Comparison of ENCODE assay signal across 11 mouse cellular contexts in the genomic region with DNA sequence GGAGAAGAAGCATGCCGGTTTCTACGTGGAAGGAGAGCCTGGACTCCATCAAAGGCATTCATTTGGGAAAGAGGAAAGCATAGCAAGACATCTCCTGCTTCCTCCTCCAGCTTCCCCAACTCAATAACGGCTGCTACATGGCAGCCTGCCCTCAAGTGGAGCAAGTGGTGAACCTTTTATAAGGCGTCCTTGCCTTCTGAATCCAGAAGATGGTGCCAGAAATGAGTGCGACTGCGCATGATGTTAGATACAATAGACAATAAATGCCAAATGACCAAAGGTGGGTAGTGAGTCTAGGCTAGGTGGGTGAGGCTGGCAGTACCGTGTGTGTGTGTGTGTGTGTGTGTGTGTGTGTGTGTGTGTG.
DNase-seq lines count a peak whose midpoint lies in the region; ATAC-seq and TF ChIP-seq lines count a peak whose summit lies in the region.
"Had no signal": no experiment of that assay in that cellular context is flagged by ENCODE, and none has a peak within 500 bp of the region (broad histone marks: within the 10 kb centered on the region; RNA-seq: fewer than 3 reads in every experiment).

No protein-coding gene starts in this region.

- H3K27me3 ChIP-seq in forebrain, embryonic 14.5 days (replicated peaks; ENCODE audit: control insufficient read depth, insufficient read depth, low read length), result no peaks in the 10 kb centered on the region
- no peaks in the 10 kb centered on the region for H3K27me3 ChIP-seq in forebrain, embryonic 11.5 days (ENCODE audit: control insufficient read depth, insufficient read depth, low read length)
- H3K27me3 ChIP-seq in lung, embryonic 14.5 days (ENCODE audit: insufficient read depth, low read length), result no peaks in the 10 kb centered on the region
- H3K27me3 ChIP-seq in neural tube, embryonic 15.5 days (replicated peaks), result no peaks in the 10 kb centered on the region

- H3K4me3 ChIP-seq in forebrain, embryonic 14.5 days (ENCODE audit: low read depth, low read length), result no peak overlapping the region
- H3K4me3 ChIP-seq in forebrain, embryonic 11.5 days (ENCODE audit: low read depth, low read length), result no peak overlapping the region
- H3K4me3 ChIP-seq in lung, embryonic 14.5 days (ENCODE audit: low read depth, low read length), result no peak overlapping the region
- no peak overlapping the region for H3K4me3 ChIP-seq in neural tube, embryonic 15.5 days (replicated peaks)
- H3K4me3 ChIP-seq: myocyte had no signal

- TF ChIP-seq CTCF in lung, embryonic 14.5 days (IDR thresholded peaks at IDR 0.05; ENCODE audit: low read depth), result peak; percentile 41

- no peak overlapping the region for H3K27ac ChIP-seq in forebrain, embryonic 14.5 days (ENCODE audit: low read depth, low read length)
- H3K27ac ChIP-seq in forebrain, embryonic 11.5 days (ENCODE audit: low read depth, low read length), result no peak overlapping the region
- no peak overlapping the region for H3K27ac ChIP-seq in lung, embryonic 14.5 days (ENCODE audit: low read depth)
- no peak overlapping the region for H3K27ac ChIP-seq in neural tube, embryonic 15.5 days (replicated peaks)

- no peak overlapping the region for H3K4me2 ChIP-seq in forebrain, embryonic 14.5 days (ENCODE audit: low read length)
- no peak overlapping the region for H3K4me2 ChIP-seq in forebrain, embryonic 11.5 days (ENCODE audit: low read depth, low read length, severe bottlenecking)
- H3K4me2 ChIP-seq in lung, embryonic 14.5 days, result no peak overlapping the region
- no peak overlapping the region for H3K4me2 ChIP-seq in neural tube, embryonic 15.5 days

- peak; percentile 62 for DNase-seq in forebrain, embryonic 14.5 days (ENCODE audit: low spot score)
- no peak for DNase-seq in forebrain, embryonic 11.5 days (ENCODE audit: low spot score)
- DNase-seq in lung, embryonic 14.5 days, result peak; percentile 61
- DNase-seq in lung, postnatal 36 days, result no peak
- peak; percentile 55 for DNase-seq in brain, adult 2 months (ENCODE audit: low read depth, low spot score)
- DNase-seq in ovary, postnatal 10 days (ENCODE audit: low spot score), result no peak
- DNase-seq: cerebellum, adult 11-12 months; lung, adult 18-20 months had no signal

- no peaks in the 10 kb centered on the region for H3K9me3 ChIP-seq in forebrain, embryonic 14.5 days (replicated peaks; ENCODE audit: control insufficient read depth, low read length)
- no peaks in the 10 kb centered on the region for H3K9me3 ChIP-seq in forebrain, embryonic 11.5 days (ENCODE audit: control insufficient read depth, low read length)
- H3K9me3 ChIP-seq in lung, embryonic 14.5 days (ENCODE audit: low read depth, low read length), result no peaks in the 10 kb centered on the region
- H3K9me3 ChIP-seq in neural tube, embryonic 15.5 days (replicated peaks), result no peaks in the 10 kb centered on the region

- H3K9ac ChIP-seq in forebrain, embryonic 14.5 days (ENCODE audit: low read length), result no peak overlapping the region
- H3K9ac ChIP-seq in forebrain, embryonic 11.5 days (ENCODE audit: low read length), result no peak overlapping the region
- H3K9ac ChIP-seq in lung, embryonic 14.5 days, result no peak overlapping the region
- no peak overlapping the region for H3K9ac ChIP-seq in neural tube, embryonic 15.5 days (replicated peaks)

- H3K36me3 ChIP-seq in forebrain, embryonic 14.5 days (ENCODE audit: control insufficient read depth, insufficient read depth, low read length), result no peaks in the 10 kb centered on the region
- no peaks in the 10 kb centered on the region for H3K36me3 ChIP-seq in forebrain, embryonic 11.5 days (ENCODE audit: control insufficient read depth, insufficient read depth, low read length)
- no peaks in the 10 kb centered on the region for H3K36me3 ChIP-seq in lung, embryonic 14.5 days (ENCODE audit: insufficient read depth)
- H3K36me3 ChIP-seq in neural tube, embryonic 15.5 days, result no peaks in the 10 kb centered on the region

- H3K4me1 ChIP-seq in forebrain, embryonic 14.5 days (ENCODE audit: control insufficient read depth, insufficient read depth, low read length), result peaks cover 30% of the 10 kb centered on the region
- peaks cover 19% of the 10 kb centered on the region for H3K4me1 ChIP-seq in forebrain, embryonic 11.5 days (replicated peaks; ENCODE audit: control insufficient read depth, insufficient read depth, low read length)
- H3K4me1 ChIP-seq in lung, embryonic 14.5 days (ENCODE audit: insufficient read depth), result peaks cover 16% of the 10 kb centered on the region
- peaks cover 46% of the 10 kb centered on the region for H3K4me1 ChIP-seq in neural tube, embryonic 15.5 days

- no peak for ATAC-seq in forebrain, embryonic 14.5 days
- ATAC-seq in forebrain, embryonic 11.5 days (replicated peaks; ENCODE audit: low FRiP score), result no peak
- no peak for ATAC-seq in lung, embryonic 14.5 days (ENCODE audit: insufficient read depth)
- ATAC-seq in neural tube, embryonic 15.5 days (ENCODE audit: low FRiP score), result 0 out of 2 replicates have a peak, but pooled peaks have one; percentile 16
- ATAC-seq in megakaryocyte progenitor cell, adult 5-6 weeks (replicated peaks; ENCODE audit: poor library complexity), result no peak

- WGBS in forebrain, embryonic 14.5 days, result 54% methylated on average over 7 of the region's 7 CpGs
- WGBS in forebrain, embryonic 11.5 days, result 74% methylated on average over 7 of the region's 7 CpGs
- WGBS in lung, embryonic 14.5 days, result 71% methylated on average over 7 of the region's 7 CpGs
- 66% methylated on average over 7 of the region's 7 CpGs for WGBS in neural tube, embryonic 15.5 days

Comparison
In these comparisons a context has a peak if more than half of its experiments do, and no peak if none do; other contexts are left out.
1. DNase-seq: peak in forebrain, embryonic 14.5 days (single experiment), lung, embryonic 14.5 days (single experiment) and brain, adult 2 months (single experiment); none in forebrain, embryonic 11.5 days (single experiment), lung, postnatal 36 days (single experiment) and ovary, postnatal 10 days (single experiment).